Mouse (Mus musculus) E14TG2a.4 (cell line): ENCODE results near the gene Rpl36a.
"Not testable (repeated sequence)": the region's sequence is repeated elsewhere in the genome, so short reads cannot be mapped to it uniquely, and the experiment has no call there.

ENCODE experiments used
- H3K27me3 ChIP-seq: 2 replicates; pipeline ENCODE4 v1.6.1; 2014; ENCODE audit warnings: low read length, control low read depth; ENCODE audit not compliant: insufficient read depth
- H3K36me3 ChIP-seq: 2 replicates; pipeline ENCODE4 v1.6.1; 2014; ENCODE audit warnings: low read length, control low read depth; ENCODE audit not compliant: insufficient read depth
- H3K4me1 ChIP-seq: replicated peaks from 2 replicates; pipeline ENCODE4 v1.6.1; 2014; ENCODE audit warnings: low read depth, low read length, control low read depth
- H3K4me3 ChIP-seq: replicated peaks from 2 replicates; pipeline ENCODE4 v1.5.1; 2014; ENCODE audit warnings: mild to moderate bottlenecking, low read length
- H3K9me3 ChIP-seq: 2 replicates; pipeline ENCODE4 v1.6.1; 2014; ENCODE audit warnings: low read length, control low read depth
- CTCF ChIP-seq: conservative IDR thresholded peaks from 2 replicates; pipeline ENCODE4 v1.5.1; 2014; ENCODE audit warnings: low read length
- NANOG ChIP-seq: IDR thresholded peaks from 2 replicates; pipeline ENCODE4 v1.6.1; 2014; ENCODE audit warnings: borderline replicate concordance, low read length, mixed read lengths
- POU5F1 ChIP-seq: IDR thresholded peaks from 2 replicates; pipeline ENCODE4 v1.6.1; 2014; ENCODE audit warnings: low read length, borderline replicate concordance

Gene Rpl36a

GRCm38 (mm10) chrX:134585103-134586002, at the start of gene Rpl36a:
Gene Rpl36a, plus strand, starts transcription at chrX:134585654.
- H3K36me3 ChIP-seq = peaks cover 39% of the 10 kb centered on the region
- no peaks in the 10 kb centered on the region for H3K27me3 ChIP-seq
- no peak for TF ChIP-seq NANOG
- peak; percentile 28 for TF ChIP-seq CTCF
- TF ChIP-seq POU5F1 = no peak
- peaks cover 14% of the 10 kb centered on the region for H3K4me1 ChIP-seq
- H3K9me3 ChIP-seq = no peaks in the 10 kb centered on the region
- peak within 1 kb of the TSS; percentile 84 for H3K4me3 ChIP-seq

- peak overlapping the region; percentile 82 for H3K4me3 ChIP-seq
- H3K4me1 ChIP-seq, H3K9me3 ChIP-seq, H3K27me3 ChIP-seq: not testable (repeated sequence)
- peaks cover 31% of the 10 kb centered on the region for H3K36me3 ChIP-seq
- 0 out of 2 replicates have a peak, but pooled peaks have one; percentile 22 for TF ChIP-seq CTCF
These were observed 45.7 kb upstream of the Rpl36a start for GRCm38 (mm10) chrX:134539795-134540194.

GRCm38 (mm10) chrX:134540414-134541135, 44.9 kb upstream of the Rpl36a start:
- Histone ChIP-seq H3K27me3 (no peaks in the 10 kb centered on the region), H3K4me3 (peak overlapping the region; percentile 82), H3K4me1 (peaks cover 4% of the 10 kb centered on the region), H3K9me3 (no peaks in the 10 kb centered on the region), H3K36me3 (peaks cover 26% of the 10 kb centered on the region)
- TF ChIP-seq POU5F1 (no peak), CTCF (no peak), NANOG (no peak)

GRCm38 (mm10) chrX:134541145-134541954, 44.1 kb upstream of the Rpl36a start, which contains the start of gene Timm8a1:
Gene Timm8a1, minus strand, starts transcription at chrX:134541865.
- no peaks in the 10 kb centered on the region for H3K9me3 ChIP-seq
- no peak for TF ChIP-seq NANOG
- no peak for TF ChIP-seq POU5F1
- TF ChIP-seq CTCF = no peak
- peaks cover 18% of the 10 kb centered on the region for H3K36me3 ChIP-seq
- H3K4me1 ChIP-seq = peaks cover 4% of the 10 kb centered on the region
- peak within 1 kb of the TSS; percentile 82 for H3K4me3 ChIP-seq
- H3K27me3 ChIP-seq = no peaks in the 10 kb centered on the region

- TF ChIP-seq POU5F1 (no peak), CTCF (no peak), NANOG (no peak)
- Histone ChIP-seq H3K27me3 (no peaks in the 10 kb centered on the region), H3K9me3 (no peaks in the 10 kb centered on the region), H3K36me3 (peaks cover 12% of the 10 kb centered on the region), H3K4me3 (peak overlapping the region; percentile 82), H3K4me1 (peaks cover 4% of the 10 kb centered on the region)
These were observed 43.5 kb upstream of the Rpl36a start for GRCm38 (mm10) chrX:134541955-134542308.

GRCm38 (mm10) chrX:134547330-134547729, 38.1 kb upstream of the Rpl36a start:
- Histone ChIP-seq H3K27me3 (no peaks in the 10 kb centered on the region), H3K4me3 (no peak overlapping the region), H3K9me3 (no peaks in the 10 kb centered on the region), H3K4me1 (peaks cover 2% of the 10 kb centered on the region), H3K36me3 (no peaks in the 10 kb centered on the region)
- TF ChIP-seq CTCF (no peak), NANOG (no peak)

GRCm38 (mm10) chrX:134550903-134551302, 34.6 kb upstream of the Rpl36a start:
- Histone ChIP-seq H3K36me3 (no peaks in the 10 kb centered on the region), H3K9me3 (no peaks in the 10 kb centered on the region), H3K27me3 (no peaks in the 10 kb centered on the region), H3K4me1 (no peaks in the 10 kb centered on the region), H3K4me3 (no peak overlapping the region)
- no peak for TF ChIP-seq NANOG
- peak; percentile 72 for TF ChIP-seq CTCF
- TF ChIP-seq POU5F1 = no peak

- Histone ChIP-seq H3K4me1 (no peaks in the 10 kb centered on the region), H3K4me3 (no peak overlapping the region), H3K27me3 (no peaks in the 10 kb centered on the region), H3K9me3 (no peaks in the 10 kb centered on the region), H3K36me3 (no peaks in the 10 kb centered on the region)
- TF ChIP-seq NANOG = no peak
These were observed 32.1 kb upstream of the Rpl36a start for GRCm38 (mm10) chrX:134553326-134553725.
